8 mouse cellular contexts compared by ENCODE assay signal in genomic region chr7:19816224-19816771, GRCm38 (mm10). TPM values are rescaled to one million over a fixed set of nuclear protein-coding genes. Genes with fewer than 3 reads are reported as not detected.
DNase-seq lines count a peak whose midpoint lies in the region; ATAC-seq and TF ChIP-seq lines count a peak whose summit lies in the region.

No protein-coding gene starts in this region.

- H3K79me2 ChIP-seq in MEL (ENCODE audit: control insufficient read depth, insufficient read depth, low read length, poor library complexity) = no peaks in the 10 kb centered on the region

- peak overlapping the region; percentile 61 for H3K27ac ChIP-seq in MEL (ENCODE audit: control insufficient read depth, low read depth, low read length)
- H3K27ac ChIP-seq in gastrocnemius, adult 2 months = peak overlapping the region; percentile 84
- H3K27ac ChIP-seq in hindbrain, embryonic 15.5 days (replicated peaks) = no peak overlapping the region

- intact Hi-C loops in gastrocnemius, adult 2 months (cut with DNase I) = no loop called here
- intact Hi-C loops in left cerebral cortex, postnatal 25 days (cut with DNase I) = no loop called here

- peak overlapping the region; percentile 76 for H3K4me2 ChIP-seq in hindbrain, embryonic 15.5 days

- no peak for TF ChIP-seq RAD21 in MEL (IDR thresholded peaks at IDR 0.05; ENCODE audit: low read depth, low read length)

- no peaks in the 10 kb centered on the region for H3K9me3 ChIP-seq in MEL (replicated peaks; ENCODE audit: insufficient read depth, low read length)
- H3K9me3 ChIP-seq in hindbrain, embryonic 15.5 days = no peaks in the 10 kb centered on the region

- no peak for TF ChIP-seq CTCF in MEL (IDR thresholded peaks at IDR 0.05 in 2 of 3, conservative IDR thresholded peaks at IDR 0.05 in 1 of 3; ENCODE audit: control insufficient read depth in 1 of 3, insufficient read depth in 1 of 3, low read depth in 2 of 3, low read length in 3 of 3, poor library complexity in 1 of 3, severe bottlenecking in 1 of 3)
- no peak for TF ChIP-seq CTCF in gastrocnemius, adult 2 months (IDR thresholded peaks at IDR 0.05)

- WGBS in hindbrain, embryonic 15.5 days = under 1% methylated on average over 27 of the region's 28 CpGs

- H3K9ac ChIP-seq in MEL (ENCODE audit: control insufficient read depth, low read depth, low read length, poor library complexity, severe bottlenecking) = peak overlapping the region; percentile 61
- H3K9ac ChIP-seq in hindbrain, embryonic 15.5 days = peak overlapping the region; percentile 31

- DNase-seq in MEL (ENCODE audit: low read depth, low spot score) = peak; percentile 91
- DNase-seq in brain, adult 2 months (ENCODE audit: low read depth, low spot score) = peak; percentile 61
- DNase-seq in gastrocnemius, adult 2 months = peak; percentile 91
- DNase-seq in left cerebral cortex, postnatal 25 days (ENCODE audit: low spot score in 2 of 2) = peak; percentile 24 to 49
- DNase-seq in right cerebral cortex, postnatal 25 days = peak; percentile 38
- peak; percentile 89 for DNase-seq in yolk sac, embryonic 10.5 days (ENCODE audit: low spot score)

- peak overlapping the region; percentile 51 to 78 for H3K4me3 ChIP-seq in MEL (ENCODE audit: control insufficient read depth in 1 of 2, insufficient read depth in 1 of 2, low read depth in 2 of 2, low read length in 2 of 2)
- peak overlapping the region; percentile 73 for H3K4me3 ChIP-seq in gastrocnemius, adult 2 months
- peak overlapping the region; percentile 40 for H3K4me3 ChIP-seq in hindbrain, embryonic 15.5 days

- no peak for TF ChIP-seq EP300 in MEL (IDR thresholded peaks at IDR 0.05; ENCODE audit: low read depth in 1 of 2, low read length in 2 of 2)

- H3K4me1 ChIP-seq in MEL (ENCODE audit: control insufficient read depth in 1 of 2, insufficient read depth in 2 of 2, low read length in 2 of 2) = peaks cover 20 to 28% of the 10 kb centered on the region in 2 experiments
- peaks cover 21% of the 10 kb centered on the region for H3K4me1 ChIP-seq in hindbrain, embryonic 15.5 days (replicated peaks)

- H3K36me3 ChIP-seq in MEL (ENCODE audit: control insufficient read depth in 1 of 2, insufficient read depth in 2 of 2, low read length in 2 of 2) = peaks cover 0 to 14% of the 10 kb centered on the region in 2 experiments; a peak in 2 of 4 replicates
- H3K36me3 ChIP-seq in hindbrain, embryonic 15.5 days = no peaks in the 10 kb centered on the region

- peak; percentile 31 for ATAC-seq in hindbrain, embryonic 15.5 days (ENCODE audit: low FRiP score, low read depth)
- ATAC-seq in megakaryocyte progenitor cell, adult 5-6 weeks (replicated peaks; ENCODE audit: poor library complexity) = peak; percentile 62

- no peaks in the 10 kb centered on the region for H3K27me3 ChIP-seq in MEL (ENCODE audit: control insufficient read depth in 1 of 2, insufficient read depth in 2 of 2, low read length in 2 of 2)
- peaks cover 45% of the 10 kb centered on the region for H3K27me3 ChIP-seq in hindbrain, embryonic 15.5 days

- TF ChIP-seq POLR2A in MEL (IDR thresholded peaks at IDR 0.05; ENCODE audit: control insufficient read depth in 1 of 2, insufficient read depth in 1 of 2, low read depth in 1 of 2, low read length in 2 of 2, poor library complexity in 1 of 2) = peak; percentile 22 to 56; a peak in 1 of 4 replicates

TF ChIP-seq in MEL, 35 proteins besides CTCF, POLR2A, EP300 and RAD21:
- 0 out of 2 replicates have a peak, but pooled peaks have one; percentile 20 for TF ChIP-seq POLR2AphosphoS2 (IDR thresholded peaks at IDR 0.05; ENCODE audit: low read length)
- TF ChIP-seq SMC3 (IDR thresholded peaks at IDR 0.05; ENCODE audit: low read depth, low read length) = no peak
- no peak for TF ChIP-seq ELF1 (IDR thresholded peaks at IDR 0.05; ENCODE audit: low read depth, low read length)
- 0 out of 2 replicates have a peak, but pooled peaks have one; percentile 4 for TF ChIP-seq MXI1 (IDR thresholded peaks at IDR 0.05; ENCODE audit: low read depth, low read length)
- peak; percentile 21; the same call in 1 of the 2 replicates for TF ChIP-seq ETS1 (IDR thresholded peaks at IDR 0.05; ENCODE audit: low read depth, low read length)
- peak; percentile 61 for TF ChIP-seq HCFC1 (IDR thresholded peaks at IDR 0.05; ENCODE audit: low read depth, low read length)
- TF ChIP-seq GABPA (IDR thresholded peaks at IDR 0.05; ENCODE audit: low read depth, low read length) = no peak
- peak; percentile 83 for TF ChIP-seq MAZ (IDR thresholded peaks at IDR 0.05; ENCODE audit: low read depth, low read length)

RNA-seq across cellular contexts. Expression of gene Bcl3, which starts 6.3 kb away (rescaled TPM):
- 1.7 and 2.7 TPM in 2 replicates for total RNA-seq in MEL (2012; rRNA removed)
- 1 to 10 TPM in 1 of 2 experiments, not detected in 1; 6.7 TPM for polyA plus RNA-seq in MEL (2012; ENCODE audit: insufficient read depth in 1 of 2, insufficient read length in 2 of 2, low read depth in 1 of 2, low replicate concordance in 2 of 2, missing spikeins in 1 of 2)
- 1 to 10 TPM; 1.3 to 1.5 TPM for total RNA-seq in gastrocnemius, adult 2 months (2021)
- 0.92 and 1.4 TPM in 2 replicates for polyA plus RNA-seq in hindbrain, embryonic 15.5 days (2015; fragmentation: Nextera tagmentation; extraction: Ambion mirVana)
- total RNA-seq in left cerebral cortex, postnatal 25 days (2021) = under 1 TPM; 0.46 to 0.53 TPM
- total RNA-seq in megakaryocyte progenitor cell, adult 5-6 weeks (2015) = 6.3 and 11.5 TPM in 2 replicates
- 1.6 and 4.6 TPM in 2 replicates for total RNA-seq in megakaryocyte progenitor cell, adult 5-6 weeks (2017)

RNA-seq across cellular contexts. Expression of gene Cblc, which starts 19.7 kb away (rescaled TPM):
- total RNA-seq in MEL (2012; rRNA removed) = not detected in 2 replicates
- not detected for polyA plus RNA-seq in MEL (2012; ENCODE audit: insufficient read depth in 1 of 2, insufficient read length in 2 of 2, low read depth in 1 of 2, low replicate concordance in 2 of 2, missing spikeins in 1 of 2)
- total RNA-seq in gastrocnemius, adult 2 months (2021) = not detected
- 0.37 TPM in 1 of 2 replicates, not detected in the other for polyA plus RNA-seq in hindbrain, embryonic 15.5 days (2015; fragmentation: Nextera tagmentation; extraction: Ambion mirVana)
- total RNA-seq in left cerebral cortex, postnatal 25 days (2021) = not detected
- not detected in 2 replicates for total RNA-seq in megakaryocyte progenitor cell, adult 5-6 weeks (2015)
- not detected in 2 replicates for total RNA-seq in megakaryocyte progenitor cell, adult 5-6 weeks (2017)

RNA-seq across cellular contexts. Expression of gene Gm19345, which starts 35.5 kb away (rescaled TPM):
- total RNA-seq in MEL (2012; rRNA removed) = not detected in 2 replicates
- polyA plus RNA-seq in MEL (2012; ENCODE audit: insufficient read depth in 1 of 2, insufficient read length in 2 of 2, low read depth in 1 of 2, low replicate concordance in 2 of 2, missing spikeins in 1 of 2) = not detected
- not detected for total RNA-seq in gastrocnemius, adult 2 months (2021)
- 15.7 and 17.1 TPM in 2 replicates for polyA plus RNA-seq in hindbrain, embryonic 15.5 days (2015; fragmentation: Nextera tagmentation; extraction: Ambion mirVana)
- 1 to 10 TPM; 2.3 to 2.5 TPM for total RNA-seq in left cerebral cortex, postnatal 25 days (2021)
- not detected in 2 replicates for total RNA-seq in megakaryocyte progenitor cell, adult 5-6 weeks (2015)
- not detected in 2 replicates for total RNA-seq in megakaryocyte progenitor cell, adult 5-6 weeks (2017)

RNA-seq across cellular contexts. Expression of gene Ceacam16, which starts 44.8 kb away (rescaled TPM):
- total RNA-seq in MEL (2012; rRNA removed) = 0.12 TPM in 1 of 2 replicates, not detected in the other
- polyA plus RNA-seq in MEL (2012; ENCODE audit: insufficient read depth in 1 of 2, insufficient read length in 2 of 2, low read depth in 1 of 2, low replicate concordance in 2 of 2, missing spikeins in 1 of 2) = under 1 TPM in 1 of 2 experiments, not detected in 1; 0.18 TPM
- total RNA-seq in gastrocnemius, adult 2 months (2021) = not detected
- 0.92 and 2.0 TPM in 2 replicates for polyA plus RNA-seq in hindbrain, embryonic 15.5 days (2015; fragmentation: Nextera tagmentation; extraction: Ambion mirVana)
- not detected for total RNA-seq in left cerebral cortex, postnatal 25 days (2021)
- not detected in 2 replicates for total RNA-seq in megakaryocyte progenitor cell, adult 5-6 weeks (2015)
- total RNA-seq in megakaryocyte progenitor cell, adult 5-6 weeks (2017) = not detected in 2 replicates

RNA-seq across cellular contexts. Expression of gene Bcam, which starts 45.5 kb away (rescaled TPM):
- 2.6 and 3.2 TPM in 2 replicates for total RNA-seq in MEL (2012; rRNA removed)
- polyA plus RNA-seq in MEL (2012; ENCODE audit: insufficient read depth in 1 of 2, insufficient read length in 2 of 2, low read depth in 1 of 2, low replicate concordance in 2 of 2, missing spikeins in 1 of 2) = 1 to 10 TPM in 1 of 2 experiments, not detected in 1; 8.1 TPM
- 10 to 100 TPM; 21.9 to 26.7 TPM for total RNA-seq in gastrocnemius, adult 2 months (2021)
- polyA plus RNA-seq in hindbrain, embryonic 15.5 days (2015; fragmentation: Nextera tagmentation; extraction: Ambion mirVana) = 20.0 and 20.7 TPM in 2 replicates
- 10 to 100 TPM; 10.4 to 12.5 TPM for total RNA-seq in left cerebral cortex, postnatal 25 days (2021)
- not detected in 2 replicates for total RNA-seq in megakaryocyte progenitor cell, adult 5-6 weeks (2015)
- not detected in 2 replicates for total RNA-seq in megakaryocyte progenitor cell, adult 5-6 weeks (2017)

Comparison
In these comparisons a context has a peak if more than half of its experiments do, and no peak if none do; other contexts are left out.
1. DNase-seq: peak in every context shown above with its lines; median percentile 91 in MEL; 91 in gastrocnemius, adult 2 months; 89 in yolk sac, embryonic 10.5 days; 61 in brain, adult 2 months; 38 in right cerebral cortex, postnatal 25 days; 36 in left cerebral cortex, postnatal 25 days.